Mouse (Mus musculus) lung, embryonic 15.5 days (tissue): ENCODE measurements around the gene Mmp9. TPM values are rescaled to one million over a fixed set of nuclear protein-coding genes. Genes with fewer than 3 reads are reported as not detected.

Source experiments
- ATAC-seq: fragments of 200-750 bp; cut with Nextera tagmentation; 2 replicates; pipeline ENCODE4 v1.8.0; 2017; ENCODE audit warnings: moderate number of reproducible peaks, borderline replicate concordance; ENCODE audit not compliant: low FRiP score, low TSS enrichment; ENCODE audit errors: extremely low read depth
- H3K27ac ChIP-seq: fragments of 300-500 bp; sonication (generic); 2 replicates; pipeline ENCODE4 v1.5.1; 2015; ENCODE audit warnings: moderate library complexity, mild to moderate bottlenecking, inconsistent platforms
- H3K27me3 ChIP-seq: fragments of 300-500 bp; sonication (generic); 2 replicates; pipeline ENCODE4 v1.6.1; 2015; ENCODE audit warnings: inconsistent platforms
- H3K36me3 ChIP-seq: fragments of 300-500 bp; sonication (generic); 2 replicates; pipeline ENCODE4 v1.6.1; 2015; ENCODE audit warnings: inconsistent platforms
- H3K4me1 ChIP-seq: fragments of 300-500 bp; sonication (generic); 2 replicates; pipeline ENCODE4 v1.6.1; 2015; ENCODE audit warnings: inconsistent platforms
- H3K4me2 ChIP-seq: fragments of 300-500 bp; sonication (generic); 2 replicates; pipeline ENCODE4 v1.6.1; 2015; ENCODE audit warnings: inconsistent platforms, mild to moderate bottlenecking, moderate library complexity
- H3K4me3 ChIP-seq: fragments of 300-500 bp; sonication (generic); 2 replicates; pipeline ENCODE4 v1.5.1; 2015; ENCODE audit warnings: mild to moderate bottlenecking, inconsistent platforms
- H3K9ac ChIP-seq: fragments of 300-500 bp; sonication (generic); 2 replicates; pipeline ENCODE4 v1.6.1; 2015; ENCODE audit warnings: inconsistent platforms
- H3K9me3 ChIP-seq: fragments of 300-500 bp; sonication (generic); 2 replicates; pipeline ENCODE4 v1.6.1; 2016; ENCODE audit warnings: inconsistent platforms
- WGBS: fragments of 180-500 bp; shearing (Covaris S2); methylation state at CpG from one replicate; pipeline ENCODE4 v1.1.7; 2015; 5-methylcytosine and 5-hydroxymethylcytosine counted together
- polyA plus RNA-seq: library from polyadenylated mRNA; unstranded; fragments of >200 nt; fragmentation: Nextera tagmentation; extraction: Ambion mirVana; gene quantifications from 2 replicates; pipeline ENCODE4 v1.2.1, GENCODE M21; 2015

The Mmp9 gene
- polyA plus RNA-seq, 1 experiment from 2014 or later = 1.4 TPM

DNA sequence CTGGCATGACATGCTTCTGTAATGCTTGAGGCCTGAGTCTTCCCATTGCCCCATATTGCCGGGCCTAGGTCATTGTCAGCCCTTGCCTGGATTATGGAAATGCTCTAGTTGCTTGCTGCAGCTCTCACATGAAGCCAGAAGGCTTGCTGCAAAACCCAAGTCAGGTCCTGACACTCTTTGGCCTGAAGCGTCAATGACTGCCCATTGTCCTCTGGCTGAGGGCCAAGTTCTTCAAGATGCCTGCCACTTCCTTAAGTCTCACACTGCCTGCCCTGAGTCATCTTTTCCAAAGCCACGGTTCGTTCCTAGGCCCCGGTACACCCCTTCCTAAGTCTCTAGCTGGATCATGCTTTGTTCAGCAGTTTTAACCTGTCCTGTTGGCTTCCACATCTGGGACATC lies 32.1 kb downstream of the Mmp9 start:
- H3K36me3 ChIP-seq = no peaks in the 10 kb centered on the region
- no peak overlapping the region for H3K4me2 ChIP-seq
- peaks cover 7% of the 10 kb centered on the region for H3K4me1 ChIP-seq
- H3K4me3 ChIP-seq = no peak overlapping the region
- H3K9me3 ChIP-seq = no peaks in the 10 kb centered on the region
- H3K9ac ChIP-seq = no peak overlapping the region
- no peak for ATAC-seq
- peaks cover 54% of the 10 kb centered on the region for H3K27me3 ChIP-seq
- WGBS = 40% methylated on average over 5 of the region's 5 CpGs
- H3K27ac ChIP-seq = no peak overlapping the region

DNA sequence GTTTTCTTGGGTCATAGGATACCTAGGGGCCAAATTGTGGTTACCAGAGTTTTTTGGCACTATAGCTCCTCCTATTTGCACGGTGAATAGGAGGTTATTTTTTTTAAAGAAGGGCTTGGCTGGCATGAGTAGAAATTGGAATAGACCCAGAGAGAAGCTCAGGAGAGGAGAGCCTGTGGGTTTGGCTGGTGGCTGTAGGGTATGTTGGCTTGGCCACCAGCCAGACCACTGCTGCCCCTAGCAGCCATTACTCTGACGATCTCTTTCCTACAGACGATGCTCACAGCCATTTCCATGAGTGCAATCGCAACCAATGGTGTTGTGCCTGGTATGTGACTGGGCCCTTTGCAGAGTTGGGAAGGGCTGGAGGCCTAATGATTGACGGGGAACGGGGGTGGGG lies 35.0 kb downstream of the Mmp9 start:
- H3K36me3 ChIP-seq = no peaks in the 10 kb centered on the region
- no peak overlapping the region for H3K27ac ChIP-seq
- no peaks in the 10 kb centered on the region for H3K9me3 ChIP-seq
- H3K4me1 ChIP-seq = no peaks in the 10 kb centered on the region
- peaks cover 24% of the 10 kb centered on the region for H3K27me3 ChIP-seq
- no peak overlapping the region for H3K4me2 ChIP-seq
- no peak overlapping the region for H3K9ac ChIP-seq
- ATAC-seq = no peak
- H3K4me3 ChIP-seq = no peak overlapping the region
- WGBS = 77% methylated on average over 6 of the region's 6 CpGs

DNA sequence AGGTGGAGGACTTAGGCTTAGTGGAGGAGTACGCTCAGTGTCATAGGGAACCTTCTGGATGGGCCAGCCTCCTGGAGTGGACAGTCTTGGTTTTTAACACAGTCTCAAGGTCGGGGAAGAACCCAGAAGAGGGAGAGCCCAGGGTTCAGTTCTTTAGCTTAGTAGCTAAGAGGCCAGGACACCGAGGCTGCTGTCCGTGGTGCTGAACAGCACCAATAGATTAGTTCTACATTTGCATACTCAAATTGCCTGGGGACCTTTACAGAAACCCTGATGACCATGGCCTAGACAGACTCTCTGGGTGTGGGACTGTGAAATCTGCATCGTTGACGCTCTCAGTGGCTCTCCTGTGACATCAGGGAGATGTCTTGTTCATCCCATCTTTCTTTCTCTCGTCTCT lies 39.2 kb downstream of the Mmp9 start:
- no peak for ATAC-seq
- Histone ChIP-seq H3K27ac (no peak overlapping the region), H3K9ac (no peak overlapping the region), H3K4me1 (no peaks in the 10 kb centered on the region), H3K9me3 (no peaks in the 10 kb centered on the region), H3K27me3 (no peaks in the 10 kb centered on the region), H3K36me3 (no peaks in the 10 kb centered on the region), H3K4me2 (no peak overlapping the region), H3K4me3 (no peak overlapping the region)
- 14% methylated on average over 7 of the region's 7 CpGs for WGBS

DNA sequence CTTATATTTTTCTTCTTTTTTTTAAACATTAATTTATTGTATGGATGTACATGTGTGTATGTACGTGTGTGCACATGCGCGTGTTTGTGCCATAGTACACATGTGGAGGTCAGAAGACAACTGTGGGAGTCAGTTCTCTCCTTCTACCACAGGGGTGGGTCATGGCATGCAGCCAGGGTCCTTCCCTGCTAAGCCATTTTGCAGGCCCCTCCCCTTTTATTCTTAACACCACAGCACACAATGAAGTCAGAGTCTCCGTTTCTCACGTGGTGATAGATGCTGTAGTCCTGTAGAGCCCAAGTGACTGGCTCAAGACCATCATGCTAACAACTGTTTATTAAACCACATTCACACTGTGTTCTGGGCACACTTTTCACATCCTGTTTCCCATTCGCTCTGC lies 45.4 kb downstream of the Mmp9 start:
- ATAC-seq = no peak
- Histone ChIP-seq H3K9me3 (no peaks in the 10 kb centered on the region), H3K9ac (no peak overlapping the region), H3K4me1 (no peaks in the 10 kb centered on the region), H3K4me3 (no peak overlapping the region), H3K36me3 (no peaks in the 10 kb centered on the region), H3K4me2 (no peak overlapping the region), H3K27ac (no peak overlapping the region), H3K27me3 (no peaks in the 10 kb centered on the region)
- 66% methylated on average over 6 of the region's 6 CpGs for WGBS

DNA sequence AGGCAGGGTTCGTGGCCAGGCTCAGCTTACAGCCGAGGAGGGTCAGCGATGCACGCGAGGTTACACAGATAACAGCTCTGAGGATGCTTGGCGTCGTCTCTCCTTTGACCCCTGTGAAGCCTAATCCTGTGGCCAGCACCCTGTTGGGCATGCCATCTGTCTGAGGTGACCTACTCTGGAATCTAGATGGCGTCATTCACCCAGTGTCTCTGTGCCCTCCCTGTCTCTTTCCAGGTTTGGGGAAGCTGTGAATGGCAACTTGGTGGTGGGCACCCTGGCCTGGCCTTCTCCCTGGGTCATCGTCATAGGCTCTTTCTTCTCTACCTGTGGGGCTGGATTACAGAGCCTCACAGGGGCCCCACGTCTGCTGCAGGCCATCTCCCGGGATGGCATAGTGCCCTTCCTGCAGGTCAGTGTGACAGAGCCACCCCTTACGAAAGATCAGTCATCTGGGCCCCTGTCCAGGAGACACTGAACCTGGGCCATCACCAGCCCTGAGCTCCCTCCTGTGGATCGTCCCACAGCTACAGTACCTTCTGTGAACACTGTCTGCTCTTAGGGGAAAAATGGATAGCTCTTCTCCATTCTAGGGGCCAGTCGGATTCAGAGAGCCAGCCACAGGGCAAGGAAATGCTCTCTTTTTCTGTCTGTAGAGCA lies 45.9 kb downstream of the Mmp9 start:
- no peaks in the 10 kb centered on the region for H3K9me3 ChIP-seq
- H3K9ac ChIP-seq = no peak overlapping the region
- no peak overlapping the region for H3K4me2 ChIP-seq
- H3K27me3 ChIP-seq = no peaks in the 10 kb centered on the region; the same call in 1 of the 2 replicates
- no peak for ATAC-seq
- H3K4me1 ChIP-seq = no peaks in the 10 kb centered on the region
- no peak overlapping the region for H3K4me3 ChIP-seq
- 57% methylated on average over 14 of the region's 14 CpGs for WGBS
- no peak overlapping the region for H3K27ac ChIP-seq
- no peaks in the 10 kb centered on the region for H3K36me3 ChIP-seq

GRCm38 (mm10) chr2:164988777-164989176 lies 48.2 kb downstream of the Mmp9 start:
- no peak overlapping the region for H3K27ac ChIP-seq
- WGBS = 46% methylated on average over 13 of the region's 13 CpGs
- no peak overlapping the region for H3K4me2 ChIP-seq
- no peaks in the 10 kb centered on the region; the same call in 1 of the 2 replicates for H3K27me3 ChIP-seq
- no peaks in the 10 kb centered on the region for H3K36me3 ChIP-seq
- no peaks in the 10 kb centered on the region for H3K9me3 ChIP-seq
- H3K9ac ChIP-seq = no peak overlapping the region
- no peaks in the 10 kb centered on the region for H3K4me1 ChIP-seq
- no peak overlapping the region for H3K4me3 ChIP-seq
- ATAC-seq = no peak

DNA sequence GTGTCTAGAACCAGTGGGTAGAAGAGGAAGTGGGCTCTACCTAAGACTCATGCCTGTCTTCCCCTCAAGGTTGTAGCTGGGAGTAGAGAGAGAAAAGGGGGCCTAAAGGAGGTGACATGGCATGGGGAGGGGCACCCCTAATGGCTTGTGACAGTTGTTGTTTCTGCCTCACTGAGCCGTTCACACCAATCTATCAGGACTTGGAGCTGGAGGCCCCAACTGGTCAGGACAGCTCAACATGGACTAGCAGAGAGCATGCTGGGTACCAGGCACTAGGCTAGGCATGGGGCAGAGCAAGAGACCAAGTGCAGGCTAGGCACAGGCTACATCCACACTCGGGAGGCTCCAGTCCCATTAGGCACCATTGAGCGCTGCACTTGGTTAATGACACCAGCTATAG lies 50.5 kb downstream of the Mmp9 start:
- no peak overlapping the region for H3K9ac ChIP-seq

DNA sequence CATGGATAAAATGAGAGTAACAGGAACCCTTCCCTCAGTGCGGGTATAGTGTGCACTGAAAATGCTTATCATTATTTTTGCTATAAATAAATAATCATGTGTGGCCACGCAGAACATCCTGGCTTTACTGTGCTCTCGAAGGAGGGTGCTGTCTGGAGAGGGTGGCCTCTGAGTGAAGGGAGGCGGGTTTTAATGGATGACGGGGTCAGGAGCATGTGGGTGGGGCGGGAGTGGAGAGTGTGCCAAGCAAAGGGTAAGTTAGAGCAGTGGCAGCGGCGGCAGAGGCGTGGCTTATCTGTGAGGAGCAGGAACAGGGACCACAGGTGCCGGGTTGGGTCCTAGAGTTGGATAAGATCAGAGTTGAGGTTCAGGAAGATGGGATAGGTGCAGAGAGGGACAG lies 51.2 kb downstream of the Mmp9 start:
- Histone ChIP-seq H3K9me3 (no peaks in the 10 kb centered on the region), H3K4me2 (no peak overlapping the region), H3K36me3 (no peaks in the 10 kb centered on the region), H3K27me3 (peaks cover 16% of the 10 kb centered on the region), H3K4me3 (no peak overlapping the region), H3K4me1 (no peaks in the 10 kb centered on the region), H3K27ac (no peak overlapping the region), H3K9ac (no peak overlapping the region)
- no peak for ATAC-seq
- 21% methylated on average over 10 of the region's 10 CpGs for WGBS

More for the DNA sequence above, 50.5 kb downstream of the Mmp9 start:
- ATAC-seq = no peak
- H3K4me2 ChIP-seq = no peak overlapping the region
- H3K27me3 ChIP-seq = peaks cover 9% of the 10 kb centered on the region
- no peak overlapping the region for H3K4me3 ChIP-seq
- no peaks in the 10 kb centered on the region for H3K4me1 ChIP-seq
- 64% methylated on average over 3 of the region's 3 CpGs for WGBS
- H3K36me3 ChIP-seq = no peaks in the 10 kb centered on the region
- H3K27ac ChIP-seq = no peak overlapping the region
- H3K9me3 ChIP-seq = no peaks in the 10 kb centered on the region

DNA sequence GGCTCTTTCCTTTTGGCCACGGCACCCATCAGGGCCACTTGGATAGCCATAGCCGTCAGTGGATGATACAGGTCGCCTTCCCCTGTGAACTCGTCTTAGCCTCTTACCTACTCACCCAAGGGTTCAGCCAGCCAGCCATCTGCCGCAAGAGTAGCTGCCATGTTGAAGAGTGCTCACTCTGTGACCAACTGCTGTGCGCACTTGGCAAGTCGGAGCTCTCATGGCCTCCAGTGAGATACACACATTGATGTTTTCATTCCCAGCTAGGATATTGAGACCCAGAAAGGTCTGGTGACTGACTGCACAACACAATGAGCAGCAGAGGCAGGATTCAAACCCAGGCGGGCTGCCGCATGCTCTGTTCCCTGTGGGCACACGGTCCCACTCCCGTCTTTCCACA lies 53.6 kb downstream of the Mmp9 start:
- Histone ChIP-seq H3K27me3 (peaks cover 40% of the 10 kb centered on the region), H3K36me3 (peaks cover 3% of the 10 kb centered on the region; the same call in 1 of the 2 replicates), H3K27ac (no peak overlapping the region), H3K4me2 (no peak overlapping the region), H3K9ac (no peak overlapping the region), H3K9me3 (no peaks in the 10 kb centered on the region), H3K4me1 (peaks cover 20% of the 10 kb centered on the region), H3K4me3 (no peak overlapping the region)
- WGBS = 81% methylated on average over 11 of the region's 11 CpGs
- ATAC-seq = no peak

DNA sequence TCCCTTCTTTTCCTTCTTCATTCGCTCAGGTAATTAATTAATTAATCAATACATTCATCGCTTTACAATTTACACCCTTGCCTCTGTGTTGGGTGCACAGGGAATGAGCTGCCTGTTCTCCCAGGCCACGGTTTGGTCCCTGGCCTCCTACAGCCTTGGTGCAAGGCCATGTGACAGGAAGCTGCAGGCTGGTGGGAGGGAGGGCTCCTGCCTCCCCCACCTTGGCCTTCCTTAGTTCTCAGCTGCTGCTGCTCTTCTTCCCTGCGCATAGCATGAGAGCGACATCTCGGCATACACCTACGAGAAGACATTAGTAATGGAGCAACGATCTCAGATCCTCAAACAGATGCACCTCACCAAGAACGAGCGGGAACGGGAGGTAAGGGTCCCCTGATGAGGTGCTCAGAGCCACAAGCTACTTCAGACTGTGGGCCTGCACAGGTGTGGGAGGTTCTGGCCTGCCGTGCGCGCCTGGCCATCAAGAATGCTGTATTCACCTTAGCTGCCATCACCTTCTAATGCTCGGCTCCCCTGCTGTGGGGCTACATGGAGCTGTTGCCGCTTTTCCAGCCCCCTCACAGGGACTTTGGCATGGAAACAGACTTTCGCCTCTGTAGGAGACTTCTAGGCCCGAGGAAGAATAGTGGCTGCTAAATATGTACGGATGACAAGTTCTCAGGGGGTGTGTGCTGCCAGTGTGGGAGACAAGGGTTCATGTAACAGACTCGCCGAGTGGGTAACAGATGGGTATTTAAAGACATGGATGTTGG lies 54.3 kb downstream of the Mmp9 start:
- Histone ChIP-seq H3K9me3 (no peaks in the 10 kb centered on the region), H3K9ac (no peak overlapping the region), H3K4me3 (no peak overlapping the region), H3K27ac (no peak overlapping the region), H3K4me2 (no peak overlapping the region), H3K36me3 (peaks cover 9% of the 10 kb centered on the region), H3K27me3 (peaks cover 41% of the 10 kb centered on the region), H3K4me1 (peaks cover 20% of the 10 kb centered on the region)
- ATAC-seq = no peak
- 49% methylated on average over 21 of the region's 21 CpGs for WGBS

- Histone ChIP-seq H3K36me3 (peaks cover 20% of the 10 kb centered on the region), H3K9ac (no peak overlapping the region), H3K9me3 (no peaks in the 10 kb centered on the region), H3K4me3 (no peak overlapping the region), H3K27me3 (peaks cover 41% of the 10 kb centered on the region), H3K4me2 (no peak overlapping the region), H3K27ac (no peak overlapping the region), H3K4me1 (peaks cover 20% of the 10 kb centered on the region)
- WGBS = 75% methylated on average over 11 of the region's 11 CpGs
- ATAC-seq = no peak
These were observed 55.4 kb downstream of the Mmp9 start for GRCm38 (mm10) chr2:164995976-164996375.
